Mouse (Mus musculus): Measurements from ENCODE around the gene Ccdc85c. TPM values are rescaled to one million over a fixed set of nuclear protein-coding genes. Genes with fewer than 3 reads are reported as not detected.

Gene Ccdc85c
- polyA plus RNA-seq, 1 experiment from 2014 or later = 4.9 TPM

DNA sequence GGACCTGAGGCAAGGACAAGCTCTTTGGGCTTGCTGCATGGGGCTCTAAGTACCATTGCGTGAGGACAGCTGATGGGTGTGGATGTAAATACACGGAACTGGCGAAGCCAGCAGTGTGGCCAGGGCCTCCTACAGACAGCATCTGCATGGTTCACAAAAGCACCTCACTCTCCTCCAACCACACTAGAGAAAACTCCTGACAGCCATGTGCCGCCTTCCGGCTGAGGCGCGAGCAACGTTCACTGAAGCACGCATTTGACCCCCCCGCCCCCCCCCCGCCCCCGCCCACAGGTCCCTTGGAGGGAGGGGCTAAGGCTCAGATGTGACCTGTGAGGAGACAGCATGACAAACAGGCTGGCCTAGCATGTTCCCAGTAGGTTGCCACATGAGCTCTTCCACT, 70.2 kb downstream of the Ccdc85c start:
- no peak overlapping the region for H3K4me3 ChIP-seq
- no peaks in the 10 kb centered on the region for H3K27me3 ChIP-seq
- H3K27ac ChIP-seq = no peak overlapping the region
- no peak overlapping the region for H3K4me2 ChIP-seq
- peaks cover 49% of the 10 kb centered on the region for H3K36me3 ChIP-seq
- H3K4me1 ChIP-seq = peaks cover 7% of the 10 kb centered on the region; the same call in 1 of the 2 replicates
- H3K9me3 ChIP-seq = no peaks in the 10 kb centered on the region
- H3K9ac ChIP-seq = no peak overlapping the region
- 73% methylated on average over 12 of the region's 12 CpGs for whole genome bisulfite sequencing
- ATAC-seq (ENCODE audit: borderline replicate concordance, extremely low read depth, low FRiP score, low TSS enrichment) = no peak

- Histone ChIP-seq H3K9ac (no peak overlapping the region), H3K4me2 (no peak overlapping the region), H3K27ac (no peak overlapping the region), H3K27me3 (no peaks in the 10 kb centered on the region), H3K36me3 (peaks cover 60% of the 10 kb centered on the region), H3K9me3 (no peaks in the 10 kb centered on the region), H3K4me1 (peaks cover 2% of the 10 kb centered on the region; the same call in 1 of the 2 replicates), H3K4me3 (no peak overlapping the region)
- ATAC-seq (ENCODE audit: borderline replicate concordance, extremely low read depth, low FRiP score, low TSS enrichment) = no peak
- 71% methylated on average over 8 of the region's 8 CpGs for WGBS
Measured at GRCm38 (mm10) chr12:108203895-108204294, 71.3 kb downstream of the Ccdc85c start.

DNA sequence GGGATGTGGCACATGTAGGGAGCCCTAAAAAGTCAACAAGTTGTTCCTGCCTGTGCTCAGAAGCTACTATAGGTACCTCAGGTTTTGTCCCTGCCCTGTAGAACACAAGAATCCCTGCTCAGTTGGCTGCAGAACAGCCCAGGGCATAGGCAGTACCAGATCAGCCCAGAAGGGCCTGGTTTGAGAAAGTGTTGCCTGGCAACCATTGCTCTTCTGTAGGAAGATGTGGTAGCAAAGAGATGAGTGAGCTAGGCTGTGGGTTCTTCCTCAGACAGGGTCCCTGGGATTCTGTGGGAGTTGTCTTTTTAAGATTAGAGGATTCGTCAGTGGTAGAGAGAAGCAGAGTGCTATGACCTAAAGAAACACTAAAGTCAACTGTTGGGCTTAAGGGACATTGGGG, 75.1 kb downstream of the Ccdc85c start:
- Histone ChIP-seq H3K36me3 (peaks cover 90% of the 10 kb centered on the region), H3K4me3 (no peak overlapping the region), H3K27ac (no peak overlapping the region), H3K27me3 (no peaks in the 10 kb centered on the region), H3K9ac (no peak overlapping the region), H3K4me2 (no peak overlapping the region), H3K4me1 (no peaks in the 10 kb centered on the region), H3K9me3 (no peaks in the 10 kb centered on the region)
- WGBS = 76% methylated on average over 1 of the region's 1 CpGs
- ATAC-seq (ENCODE audit: borderline replicate concordance, extremely low read depth, low FRiP score, low TSS enrichment) = no peak

GRCm38 (mm10) chr12:108198447-108198846, 76.8 kb downstream of the Ccdc85c start:
- H3K4me3 ChIP-seq = no peak overlapping the region
- no peaks in the 10 kb centered on the region for H3K4me1 ChIP-seq
- no peaks in the 10 kb centered on the region for H3K27me3 ChIP-seq
- 83% methylated on average over 4 of the region's 4 CpGs for WGBS
- no peak overlapping the region for H3K4me2 ChIP-seq
- H3K9ac ChIP-seq = no peak overlapping the region
- no peak overlapping the region for H3K27ac ChIP-seq
- no peak for ATAC-seq (ENCODE audit: borderline replicate concordance, extremely low read depth, low FRiP score, low TSS enrichment)
- H3K36me3 ChIP-seq = peaks cover 98% of the 10 kb centered on the region
- no peaks in the 10 kb centered on the region for H3K9me3 ChIP-seq

DNA sequence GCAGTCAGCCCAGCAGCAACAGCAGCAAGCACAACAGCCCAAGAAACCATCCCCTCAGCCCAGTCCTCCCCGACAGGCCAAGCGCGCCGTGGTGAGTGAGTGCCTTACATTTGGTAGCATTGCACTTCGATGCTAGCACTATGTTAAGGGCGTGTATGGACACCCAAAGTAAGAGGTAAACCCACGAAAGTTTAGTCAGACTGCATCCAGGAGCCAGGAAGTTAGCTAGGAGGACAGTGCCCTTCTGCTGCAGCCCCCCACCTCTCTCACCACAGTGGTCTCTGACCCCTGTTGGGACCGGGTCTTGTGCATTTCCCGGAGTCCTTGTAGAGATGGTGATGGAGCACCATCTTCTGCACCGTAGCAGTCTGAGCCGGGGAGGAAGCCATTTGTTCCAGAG, 79.5 kb downstream of the Ccdc85c start:
- Histone ChIP-seq H3K4me1 (no peaks in the 10 kb centered on the region), H3K9me3 (no peaks in the 10 kb centered on the region), H3K4me3 (no peak overlapping the region), H3K27ac (no peak overlapping the region), H3K9ac (no peak overlapping the region), H3K4me2 (no peak overlapping the region), H3K36me3 (peaks cover 98% of the 10 kb centered on the region), H3K27me3 (no peaks in the 10 kb centered on the region)
- no peak for ATAC-seq (ENCODE audit: borderline replicate concordance, extremely low read depth, low FRiP score, low TSS enrichment)
- 93% methylated on average over 11 of the region's 11 CpGs for WGBS

DNA sequence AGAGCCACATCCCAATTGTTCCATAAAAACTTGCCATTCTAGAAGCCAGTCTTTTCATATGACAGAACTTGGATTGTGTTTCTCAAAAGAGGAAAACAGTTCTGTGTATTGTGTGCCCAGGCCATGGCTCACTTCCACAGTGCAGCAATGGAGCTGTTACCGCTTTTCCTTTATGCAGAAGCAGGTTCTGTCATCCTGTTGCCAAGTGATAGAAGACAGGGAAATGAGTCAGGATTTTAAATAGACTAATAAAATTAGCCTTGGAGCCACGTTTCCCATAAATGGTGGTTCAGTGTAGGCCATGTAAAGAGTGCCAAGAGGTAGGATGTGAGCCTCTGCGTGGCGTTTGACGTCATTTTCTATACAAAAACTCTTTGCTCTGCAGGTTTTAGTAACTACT, 81.3 kb downstream of the Ccdc85c start:
- H3K9me3 ChIP-seq = no peaks in the 10 kb centered on the region
- ATAC-seq (ENCODE audit: borderline replicate concordance, extremely low read depth, low FRiP score, low TSS enrichment) = no peak
- no peak overlapping the region for H3K9ac ChIP-seq
- H3K27ac ChIP-seq = no peak overlapping the region
- H3K36me3 ChIP-seq = peaks cover 96% of the 10 kb centered on the region
- H3K4me3 ChIP-seq = no peak overlapping the region
- no peak overlapping the region for H3K4me2 ChIP-seq
- no peaks in the 10 kb centered on the region for H3K27me3 ChIP-seq
- H3K4me1 ChIP-seq = no peaks in the 10 kb centered on the region
- 91% methylated on average over 5 of the region's 5 CpGs for WGBS

DNA sequence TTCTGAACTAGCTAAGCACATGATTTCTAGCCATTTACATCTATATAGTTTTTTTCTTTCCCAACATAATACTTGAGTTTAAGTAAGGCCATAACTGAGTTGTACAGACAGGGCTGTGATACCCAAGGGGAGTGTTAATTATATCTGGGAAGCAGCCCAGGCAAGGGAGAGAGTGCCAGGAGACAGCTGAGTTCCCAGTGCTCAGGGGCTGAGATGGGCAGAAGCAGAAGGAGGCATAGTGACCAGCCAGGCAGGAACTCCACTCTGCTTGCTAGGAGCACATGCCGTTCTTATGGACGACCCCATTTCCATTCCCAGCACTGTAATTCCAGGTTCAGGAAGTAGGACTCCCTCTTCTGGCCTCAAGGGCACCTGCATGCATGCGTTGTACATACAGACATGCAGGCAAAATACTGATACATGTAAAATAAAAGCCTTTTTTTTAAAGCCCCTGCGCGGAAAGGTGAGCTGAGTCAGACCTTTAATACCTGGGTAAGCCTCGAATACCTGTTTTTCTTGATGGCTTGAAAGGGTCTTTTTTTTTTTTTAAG, 87.6 kb downstream of the Ccdc85c start:
- ATAC-seq (ENCODE audit: borderline replicate concordance, extremely low read depth, low FRiP score, low TSS enrichment) = no peak
- Histone ChIP-seq H3K36me3 (peaks cover 75% of the 10 kb centered on the region), H3K4me1 (no peaks in the 10 kb centered on the region), H3K4me3 (no peak overlapping the region), H3K9ac (no peak overlapping the region), H3K27me3 (no peaks in the 10 kb centered on the region), H3K9me3 (no peaks in the 10 kb centered on the region), H3K4me2 (no peak overlapping the region), H3K27ac (no peak overlapping the region)
- 93% methylated on average over 6 of the region's 6 CpGs for WGBS

DNA sequence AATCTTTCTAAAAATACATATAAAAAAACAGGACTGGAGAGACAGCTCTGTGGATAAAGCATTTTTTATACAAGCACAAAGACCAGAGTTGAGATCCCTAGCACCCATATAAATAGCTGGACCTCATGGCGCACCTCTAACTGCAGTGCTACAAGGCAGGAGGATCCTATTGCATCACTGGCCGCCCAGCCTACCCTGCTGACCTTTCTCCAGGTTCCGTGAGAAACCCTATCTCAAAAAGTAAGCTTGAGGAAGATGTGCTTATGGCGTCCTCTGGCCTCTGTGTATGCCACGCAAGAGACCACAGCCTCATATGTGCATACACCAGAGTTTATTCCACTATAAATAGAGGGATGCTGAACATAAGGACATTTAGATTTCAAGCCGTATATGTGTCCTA, 93.5 kb downstream of the Ccdc85c start:
- no peak overlapping the region for H3K9ac ChIP-seq
- H3K4me3 ChIP-seq = no peak overlapping the region
- no peak overlapping the region for H3K4me2 ChIP-seq
- peaks cover 22% of the 10 kb centered on the region for H3K4me1 ChIP-seq
- WGBS = 91% methylated on average over 6 of the region's 6 CpGs
- H3K9me3 ChIP-seq = no peaks in the 10 kb centered on the region
- no peak overlapping the region for H3K27ac ChIP-seq
- no peaks in the 10 kb centered on the region for H3K27me3 ChIP-seq
- no peak for ATAC-seq (ENCODE audit: borderline replicate concordance, extremely low read depth, low FRiP score, low TSS enrichment)
- peaks cover 29% of the 10 kb centered on the region for H3K36me3 ChIP-seq

GRCm38 (mm10) chr12:108179321-108180266, 95.6 kb downstream of the Ccdc85c start, which contains the start of gene Ccnk:
Gene Ccnk (plus strand): TSS chr12:108179579.
- Histone ChIP-seq H3K36me3 (peaks cover 22% of the 10 kb centered on the region; the same call in 1 of the 2 replicates), H3K4me2 (peak within 1 kb of the TSS; percentile 82), H3K9me3 (no peaks in the 10 kb centered on the region), H3K27ac (peak within 1 kb of the TSS; percentile 87), H3K9ac (peak within 1 kb of the TSS; percentile 82), H3K4me3 (peak within 1 kb of the TSS; percentile 74), H3K4me1 (peaks cover 29% of the 10 kb centered on the region), H3K27me3 (no peaks in the 10 kb centered on the region)
- WGBS = under 1% methylated on average over 74 of the region's 82 CpGs
- peak; percentile 98 for ATAC-seq (ENCODE audit: borderline replicate concordance, extremely low read depth, low FRiP score, low TSS enrichment)

- 2% methylated on average over 8 of the region's 9 CpGs for WGBS
- Histone ChIP-seq H3K4me3 (peak within 1 kb of the TSS; percentile 74), H3K9me3 (no peaks in the 10 kb centered on the region), H3K4me2 (peak within 1 kb of the TSS; percentile 82), H3K36me3 (peaks cover 17% of the 10 kb centered on the region; the same call in 1 of the 2 replicates), H3K27me3 (no peaks in the 10 kb centered on the region), H3K4me1 (peaks cover 29% of the 10 kb centered on the region), H3K27ac (peak within 1 kb of the TSS; percentile 87), H3K9ac (peak within 1 kb of the TSS; percentile 82)
- ATAC-seq (ENCODE audit: borderline replicate concordance, extremely low read depth, low FRiP score, low TSS enrichment) = no peak
Measured at GRCm38 (mm10) chr12:108179246-108179320, 96.1 kb downstream of the Ccdc85c start, which contains the start of gene Setd3. Gene Setd3 (minus strand): TSS chr12:108179314.

DNA sequence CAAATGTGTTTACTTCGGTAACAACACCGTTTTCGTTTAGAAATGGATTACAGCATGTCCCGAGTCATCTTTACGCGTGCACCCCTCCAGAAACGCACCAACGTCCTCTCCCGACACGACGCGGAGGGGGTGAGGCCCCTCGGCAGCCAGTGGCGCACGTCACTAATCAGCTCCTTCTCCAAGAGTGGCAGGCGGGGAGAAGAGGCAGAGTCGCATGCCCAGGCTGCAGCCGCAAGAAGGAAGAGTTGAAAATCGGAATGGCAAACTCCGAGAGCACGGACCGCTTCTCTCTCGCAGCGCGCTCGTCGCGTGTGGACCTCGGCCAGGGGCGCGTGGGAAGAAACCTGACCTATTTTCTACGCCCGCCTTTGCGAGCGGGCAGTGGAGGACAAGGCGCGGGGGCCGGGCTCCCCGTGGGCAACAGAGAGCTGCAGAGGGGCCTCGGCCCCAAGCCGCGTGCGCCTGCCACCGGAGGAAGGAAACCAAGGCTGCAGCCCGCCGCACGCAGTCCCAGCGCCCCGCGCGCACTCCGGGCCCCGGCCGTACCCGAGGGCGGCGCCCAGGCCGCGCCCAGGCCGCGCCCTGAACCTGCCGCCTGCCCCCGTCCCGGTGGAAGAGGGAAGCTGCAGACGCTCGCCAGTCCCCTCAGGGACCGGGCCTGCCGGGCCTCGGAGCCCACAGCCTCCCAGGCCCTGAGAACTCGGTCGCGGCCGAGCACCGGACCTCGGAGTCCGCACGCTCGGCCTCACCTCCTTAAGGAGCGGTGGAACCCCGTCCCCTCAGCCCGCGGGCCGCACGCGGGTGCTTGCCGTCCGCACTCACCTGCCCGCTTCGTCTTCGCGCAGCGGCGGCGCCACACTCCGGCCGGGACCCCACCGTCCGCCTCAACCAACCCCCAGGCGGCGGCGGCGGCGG, 96.6 kb downstream of the Ccdc85c start:
- under 1% methylated on average over 93 of the region's 103 CpGs for WGBS

DNA sequence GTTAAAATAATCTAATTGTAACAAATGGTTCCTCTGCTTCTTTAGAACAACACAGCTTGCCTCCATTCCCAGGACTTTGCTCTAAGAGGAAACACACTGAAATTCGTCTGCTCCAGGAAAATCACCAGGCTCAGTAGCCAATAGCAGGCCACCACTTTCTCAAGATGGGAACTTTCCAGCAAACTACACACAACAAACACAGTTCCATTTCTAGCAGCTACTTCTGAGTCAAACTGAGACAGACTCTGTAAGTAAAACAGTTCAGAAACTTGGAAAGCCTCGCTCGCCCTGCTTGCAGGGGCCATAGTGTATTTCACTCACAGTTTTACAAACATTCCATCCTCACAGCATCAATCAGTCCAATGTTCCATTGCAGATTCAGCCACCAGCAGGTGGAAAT, 98.9 kb downstream of the Ccdc85c start:
- H3K27me3 ChIP-seq = no peaks in the 10 kb centered on the region
- H3K36me3 ChIP-seq = no peaks in the 10 kb centered on the region
- H3K9ac ChIP-seq = no peak overlapping the region
- H3K4me1 ChIP-seq = peaks cover 34% of the 10 kb centered on the region
- H3K4me2 ChIP-seq = no peak overlapping the region
- WGBS = 69% methylated on average over 3 of the region's 3 CpGs
- no peak overlapping the region for H3K27ac ChIP-seq
- H3K9me3 ChIP-seq = no peaks in the 10 kb centered on the region
- H3K4me3 ChIP-seq = no peak overlapping the region
- no peak for ATAC-seq (ENCODE audit: borderline replicate concordance, extremely low read depth, low FRiP score, low TSS enrichment)

More for the DNA sequence above, 96.6 kb downstream of the Ccdc85c start:
- H3K4me3 ChIP-seq = peak overlapping the region; percentile 74
- peak overlapping the region; percentile 87 for H3K27ac ChIP-seq
- peak overlapping the region; percentile 82 for H3K9ac ChIP-seq
- peaks cover 29% of the 10 kb centered on the region for H3K4me1 ChIP-seq
- H3K36me3 ChIP-seq = peaks cover 12% of the 10 kb centered on the region; the same call in 1 of the 2 replicates
- H3K9me3 ChIP-seq = no peaks in the 10 kb centered on the region
- H3K27me3 ChIP-seq = no peaks in the 10 kb centered on the region
- ATAC-seq (ENCODE audit: borderline replicate concordance, extremely low read depth, low FRiP score, low TSS enrichment) = peak; percentile 35
- H3K4me2 ChIP-seq = peak overlapping the region; percentile 79

All from lung, embryonic 15.5 days (tissue).